Mouse (Mus musculus) bone marrow, adult 2 months (tissue): Measurements from ENCODE around the gene Psg20. TPM values are rescaled to one million over a fixed set of nuclear protein-coding genes. Genes with fewer than 3 reads are reported as not detected.
"Not testable (repeated sequence)": the region's sequence is repeated elsewhere in the genome, so short reads cannot be mapped to it uniquely, and the experiment has no call there.

ENCODE experiments used
- H3K27ac ChIP-seq: fragments of 200-500 bp; 2 replicates; pipeline ENCODE4 v1.5.1; 2012; ENCODE audit warnings: low read depth, mild to moderate bottlenecking, control low read depth, inconsistent platforms, low read length; ENCODE audit not compliant: control insufficient read depth, poor library complexity, insufficient read depth
- H3K4me1 ChIP-seq: fragments of 200-500 bp; 2 replicates; pipeline ENCODE4 v1.6.1; 2011; ENCODE audit warnings: low read length; ENCODE audit not compliant: control insufficient read depth, insufficient read depth
- H3K4me3 ChIP-seq: fragments of 200-500 bp; replicated peaks from 2 replicates; pipeline ENCODE3; 2011; ENCODE audit warnings: mild to moderate bottlenecking, low read depth, low read length, control low read depth; ENCODE audit not compliant: control insufficient read depth
- CTCF ChIP-seq: fragments of 200-500 bp; IDR thresholded peaks from 2 replicates; pipeline ENCODE4 v1.5.1; 2011; ENCODE audit warnings: low read length, control low read depth; ENCODE audit not compliant: control insufficient read depth, insufficient read depth
- POLR2A ChIP-seq: fragments of 200-500 bp; IDR thresholded peaks from 2 replicates; pipeline ENCODE4 v1.6.1; 2011; ENCODE audit warnings: low read depth, mild to moderate bottlenecking, control low read depth, low read length, borderline replicate concordance; ENCODE audit not compliant: control insufficient read depth
- WGBS: fragments of 180-500 bp; shearing (Covaris S2); methylation state at CpG from one replicate; pipeline ENCODE4 v1.1.7; 2018; 5-methylcytosine and 5-hydroxymethylcytosine counted together
- polyA plus RNA-seq: library from polyadenylated mRNA; stranded (reverse); fragments of >200 nt; gene quantifications from 2 replicates; pipeline ENCODE4 v1.2.4, GENCODE M21; 2011; ENCODE audit warnings: low replicate concordance; ENCODE audit not compliant: missing spikeins, insufficient read depth, insufficient read length

The Psg20 gene
- polyA plus RNA-seq = not detected in 2 replicates

GRCm38 (mm10) chr7:18686085-18686484 is at the start of gene Psg20:
Psg20 (minus strand) TSS chr7:18686185.
- Histone ChIP-seq H3K27ac (no peak within 1 kb of the TSS), H3K4me1 (no peaks in the 10 kb centered on the region), H3K4me3 (no peak within 1 kb of the TSS)
- no peak for TF ChIP-seq POLR2A
- no peak for TF ChIP-seq CTCF
- WGBS = 52% methylated on average over 2 of the region's 2 CpGs

GRCm38 (mm10) chr7:18734451-18734850 is 48.5 kb upstream of the Psg20 start:
- Histone ChIP-seq H3K4me1 (no peaks in the 10 kb centered on the region), H3K4me3 (no peak overlapping the region), H3K27ac (no peak overlapping the region)
- 94% methylated on average over 1 of the region's 1 CpGs for WGBS
- no peak for TF ChIP-seq CTCF
- no peak for TF ChIP-seq POLR2A

GRCm38 (mm10) chr7:18733111-18733510 is 47.1 kb upstream of the Psg20 start:
- no peaks in the 10 kb centered on the region for H3K4me1 ChIP-seq
- TF ChIP-seq POLR2A (no peak), CTCF (no peak)

GRCm38 (mm10) chr7:18728391-18728790 is 42.4 kb upstream of the Psg20 start:
- no peaks in the 10 kb centered on the region for H3K4me1 ChIP-seq
- H3K4me3 ChIP-seq = no peak overlapping the region
- 71% methylated on average over 1 of the region's 1 CpGs for WGBS
- H3K27ac ChIP-seq = no peak overlapping the region
- no peak for TF ChIP-seq CTCF
- TF ChIP-seq POLR2A = no peak

More at GRCm38 (mm10) chr7:18733111-18733510, 47.1 kb upstream of the Psg20 start:
- Histone ChIP-seq H3K4me3 (no peak overlapping the region), H3K27ac (no peak overlapping the region)

GRCm38 (mm10) chr7:18725931-18726330 is 39.9 kb upstream of the Psg20 start:
- H3K27ac ChIP-seq, H3K4me1 ChIP-seq, H3K4me3 ChIP-seq: not testable (repeated sequence)

GRCm38 (mm10) chr7:18724001-18724400 is 38.0 kb upstream of the Psg20 start:
- no peaks in the 10 kb centered on the region for H3K4me1 ChIP-seq
- no peak overlapping the region for H3K4me3 ChIP-seq
- TF ChIP-seq CTCF = no peak
- TF ChIP-seq POLR2A = no peak
- 71% methylated on average over 6 of the region's 6 CpGs for WGBS
- H3K27ac ChIP-seq = no peak overlapping the region

- H3K4me1 ChIP-seq = no peaks in the 10 kb centered on the region
- whole genome bisulfite sequencing = 28% methylated on average over 2 of the region's 2 CpGs
Observed at GRCm38 (mm10) chr7:18717790-18718189, 31.8 kb upstream of the Psg20 start, which contains the start of gene Psg22. Psg22 (plus strand) TSS chr7:18718090.

GRCm38 (mm10) chr7:18715546-18715945 is 29.6 kb upstream of the Psg20 start:
- WGBS = 51% methylated on average over 4 of the region's 4 CpGs
- no peak overlapping the region for H3K27ac ChIP-seq

More at GRCm38 (mm10) chr7:18717790-18718189, 31.8 kb upstream of the Psg20 start, which contains the start of gene Psg22:
- no peak for TF ChIP-seq CTCF
- no peak for TF ChIP-seq POLR2A
- no peak within 1 kb of the TSS for H3K27ac ChIP-seq
- H3K4me3 ChIP-seq = no peak within 1 kb of the TSS

GRCm38 (mm10) chr7:18710846-18711245 is 24.9 kb upstream of the Psg20 start:
- H3K4me3 ChIP-seq = no peak overlapping the region
- no peaks in the 10 kb centered on the region for H3K4me1 ChIP-seq
- no peak for TF ChIP-seq POLR2A
- TF ChIP-seq CTCF = no peak
- 63% methylated on average over 1 of the region's 1 CpGs for WGBS
- no peak overlapping the region for H3K27ac ChIP-seq

More at GRCm38 (mm10) chr7:18715546-18715945, 29.6 kb upstream of the Psg20 start:
- no peak overlapping the region for H3K4me3 ChIP-seq
- TF ChIP-seq POLR2A (no peak), CTCF (no peak)
- H3K4me1 ChIP-seq = no peaks in the 10 kb centered on the region

- not testable (repeated sequence) for H3K27ac ChIP-seq, H3K4me3 ChIP-seq, H3K4me1 ChIP-seq
- 66% methylated on average over 4 of the region's 4 CpGs for WGBS
Observed at GRCm38 (mm10) chr7:18710331-18710730, 24.3 kb upstream of the Psg20 start.
